Mouse (Mus musculus) liver, adult 2 months (tissue): ENCODE measurements around the gene Akap5. TPM values are rescaled to one million over a fixed set of nuclear protein-coding genes. Genes with fewer than 3 reads are reported as not detected.

Experiments used
- DNase-seq: peaks from one replicate; pipeline ENCODE4 v3.0.0-alpha.2; 2011; ENCODE audit warnings: low read depth, low spot score; ENCODE audit errors: extremely low read depth
- H3K27ac ChIP-seq: fragments of 200-500 bp; replicated peaks from 2 replicates; pipeline ENCODE4 v1.5.1; 2012; ENCODE audit warnings: low read depth, mild to moderate bottlenecking, control low read depth, inconsistent platforms, low read length; ENCODE audit not compliant: insufficient read depth
- H3K27me3 ChIP-seq: fragments of 200-500 bp; 2 replicates; pipeline ENCODE4 v1.6.1; 2012; ENCODE audit warnings: mild to moderate bottlenecking, moderate library complexity, low read length, inconsistent platforms; ENCODE audit not compliant: control insufficient read depth, insufficient read depth
- H3K36me3 ChIP-seq: fragments of 200-500 bp; 2 replicates; pipeline ENCODE4 v1.6.1; 2012; ENCODE audit warnings: low read length, inconsistent platforms; ENCODE audit not compliant: control insufficient read depth, insufficient read depth
- H3K4me1 ChIP-seq: fragments of 200-500 bp; 2 replicates; pipeline ENCODE4 v1.6.1; 2011; ENCODE audit warnings: low read length; ENCODE audit not compliant: control insufficient read depth, insufficient read depth
- H3K4me3 ChIP-seq: fragments of 200-500 bp; 2 replicates; pipeline ENCODE4 v1.5.1; 2011; ENCODE audit warnings: low read depth, mild to moderate bottlenecking, control low read depth, low read length, moderate library complexity; ENCODE audit not compliant: insufficient read depth
- H3K79me2 ChIP-seq: fragments of 200-500 bp; 2 replicates; pipeline ENCODE4 v1.6.1; 2012; ENCODE audit warnings: inconsistent platforms, mild to moderate bottlenecking, low read length, moderate library complexity; ENCODE audit not compliant: control insufficient read depth, insufficient read depth
- H3K9ac ChIP-seq: fragments of 200-500 bp; 2 replicates; pipeline ENCODE4 v1.6.1; 2012; ENCODE audit warnings: low read depth, mild to moderate bottlenecking, control low read depth, inconsistent platforms, low read length
- CTCF ChIP-seq: fragments of 200-500 bp; IDR thresholded peaks from 2 replicates; pipeline ENCODE4 v1.5.1; 2011; ENCODE audit warnings: low read depth, low read length, control low read depth
- POLR2A ChIP-seq: fragments of 200-500 bp; IDR thresholded peaks from 2 replicates; pipeline ENCODE4 v1.6.1; 2011; ENCODE audit warnings: low read length, control low read depth; ENCODE audit not compliant: insufficient read depth; ENCODE audit errors: extremely low read depth
- WGBS: fragments of 180-500 bp; shearing (Covaris S2); methylation state at CpG from one replicate; pipeline ENCODE4 v1.1.7; 2018; 5-methylcytosine and 5-hydroxymethylcytosine counted together
- polyA plus RNA-seq: library from polyadenylated mRNA; depleted of rRNA; stranded (reverse); fragments of >200 nt; gene quantifications from 2 replicates; pipeline ENCODE4 v1.2.3, GENCODE M21; 2012
- total RNA-seq: library from RNA; depleted of rRNA; stranded (reverse); fragments of >200 nt; gene quantifications from 2 replicates; pipeline ENCODE4 v1.2.3, GENCODE M21; 2014

Akap5 gene
- total and polyA plus RNA-seq, 2 experiments, result 0.17 to 1.1 TPM

- TF ChIP-seq POLR2A (no peak), CTCF (no peak)
- Histone ChIP-seq H3K36me3 (no peaks in the 10 kb centered on the region), H3K4me3 (no peak overlapping the region), H3K4me1 (no peaks in the 10 kb centered on the region), H3K27ac (no peak overlapping the region), H3K27me3 (no peaks in the 10 kb centered on the region), H3K79me2 (no peaks in the 10 kb centered on the region), H3K9ac (no peak overlapping the region)
- 82% methylated on average over 5 of the region's 5 CpGs for WGBS
- DNase-seq, result no peak
Measured at GRCm38 (mm10) chr12:76335641-76336040, 10.9 kb downstream of the Akap5 start.

GRCm38 (mm10) chr12:76336111-76336965, 11.6 kb downstream of the Akap5 start:
- H3K27me3 ChIP-seq, result no peaks in the 10 kb centered on the region
- WGBS, result 71% methylated on average over 17 of the region's 17 CpGs
- H3K9ac ChIP-seq, result no peak overlapping the region
- DNase-seq, result no peak
- no peaks in the 10 kb centered on the region for H3K4me1 ChIP-seq
- H3K4me3 ChIP-seq, result no peak overlapping the region
- no peak for TF ChIP-seq CTCF
- TF ChIP-seq POLR2A, result no peak
- no peaks in the 10 kb centered on the region for H3K36me3 ChIP-seq
- H3K27ac ChIP-seq, result no peak overlapping the region
- no peaks in the 10 kb centered on the region for H3K79me2 ChIP-seq

- no peak for TF ChIP-seq POLR2A
- peak; percentile 41; the same call in 1 of the 2 replicates for TF ChIP-seq CTCF
- H3K9ac ChIP-seq, result no peak overlapping the region
- no peaks in the 10 kb centered on the region for H3K36me3 ChIP-seq
- no peaks in the 10 kb centered on the region for H3K79me2 ChIP-seq
- no peaks in the 10 kb centered on the region for H3K27me3 ChIP-seq
- peak; percentile 46 for DNase-seq
- no peak overlapping the region for H3K4me3 ChIP-seq
- H3K4me1 ChIP-seq, result no peaks in the 10 kb centered on the region
- no peak overlapping the region for H3K27ac ChIP-seq
- WGBS, result 2% methylated on average over 4 of the region's 4 CpGs
Measured at GRCm38 (mm10) chr12:76341080-76341479, 16.4 kb downstream of the Akap5 start.

DNA sequence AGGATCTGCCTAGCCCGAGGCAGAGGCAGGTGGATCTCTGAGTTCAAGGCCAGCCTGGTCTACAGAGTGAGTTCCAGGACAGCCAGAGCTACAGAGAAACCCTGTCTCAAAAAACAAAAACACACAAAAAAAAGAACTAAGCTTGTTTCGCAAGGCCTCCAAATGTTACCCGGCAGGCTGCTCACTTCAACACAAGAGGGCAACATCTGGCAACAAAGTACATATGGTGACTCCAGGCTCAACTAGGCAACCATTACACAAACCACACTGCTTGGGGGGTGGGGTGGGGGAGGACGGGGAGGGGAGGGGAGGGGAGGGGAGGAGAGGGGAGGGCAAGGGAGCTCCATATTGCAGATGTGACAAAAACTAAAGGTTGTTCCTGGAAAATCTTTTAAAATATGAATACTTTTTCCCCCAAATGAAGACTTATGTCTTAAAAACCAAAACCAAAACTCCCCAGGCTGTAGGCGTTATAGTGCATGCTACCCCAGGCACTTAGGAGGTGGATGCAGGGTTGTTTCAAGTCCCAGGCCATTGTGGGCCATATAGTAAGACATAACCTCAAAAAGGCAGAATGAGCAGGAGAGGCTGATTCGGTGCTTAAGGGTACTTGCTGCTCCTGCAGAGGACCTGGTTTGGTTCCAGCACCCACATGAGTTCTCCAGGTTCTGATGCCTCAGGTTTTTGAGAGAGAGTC, 21.2 kb downstream of the Akap5 start:
- DNase-seq, result peak; percentile 53
- H3K79me2 ChIP-seq, result no peaks in the 10 kb centered on the region
- H3K36me3 ChIP-seq, result peaks cover 5% of the 10 kb centered on the region; the same call in 1 of the 2 replicates
- no peak overlapping the region for H3K27ac ChIP-seq
- no peak overlapping the region for H3K9ac ChIP-seq
- no peaks in the 10 kb centered on the region for H3K4me1 ChIP-seq
- H3K27me3 ChIP-seq, result no peaks in the 10 kb centered on the region
- H3K4me3 ChIP-seq, result no peak overlapping the region
- 53% methylated on average over 6 of the region's 6 CpGs for WGBS
- TF ChIP-seq POLR2A (no peak), CTCF (peak; percentile 46; the same call in 1 of the 2 replicates)

GRCm38 (mm10) chr12:76349680-76350220, 25.1 kb downstream of the Akap5 start:
- H3K27ac ChIP-seq, result no peak overlapping the region
- H3K36me3 ChIP-seq, result peaks cover 5% of the 10 kb centered on the region; the same call in 1 of the 2 replicates
- H3K4me3 ChIP-seq, result no peak overlapping the region
- no peaks in the 10 kb centered on the region for H3K4me1 ChIP-seq
- no peak for TF ChIP-seq POLR2A
- TF ChIP-seq CTCF, result no peak
- no peaks in the 10 kb centered on the region for H3K27me3 ChIP-seq
- no peak overlapping the region for H3K9ac ChIP-seq
- no peak for DNase-seq
- H3K79me2 ChIP-seq, result no peaks in the 10 kb centered on the region
- WGBS, result 69% methylated on average over 8 of the region's 8 CpGs
